Mouse (Mus musculus): ENCODE measurements at regions not wholly inside any gene's neighbourhood (a gene's known extent, or its start where the extent isn't known, plus 50 kb on each side); places are given as distances from the start of the nearest gene placed in this dataset.

DNA sequence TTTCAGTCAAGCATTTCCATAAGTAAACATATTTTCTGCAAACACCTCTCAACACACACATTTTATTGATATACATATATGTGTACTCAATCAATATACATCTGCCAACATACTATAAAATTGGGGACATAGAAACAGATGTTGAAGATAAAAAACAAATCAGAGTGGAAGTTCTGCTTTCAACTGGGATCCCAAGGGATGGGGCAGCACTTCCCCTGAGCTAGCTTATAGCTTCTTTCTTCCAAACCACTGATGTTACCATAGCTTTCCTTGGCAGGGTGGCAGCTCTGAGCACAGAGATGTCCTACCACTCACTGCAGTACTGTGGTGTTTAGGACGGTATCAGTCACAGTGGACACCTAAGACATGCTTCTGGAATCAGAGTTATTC lies 75.4 kb upstream of the Lnx1 start:
- ATAC-seq (no peak), DNase-seq (no peak)
- no peak for TF ChIP-seq CTCF (IDR thresholded peaks at IDR 0.05; ENCODE audit: low read depth)
- H3K27ac ChIP-seq (ENCODE audit: low read depth, low read length): no peak overlapping the region
- H3K9ac ChIP-seq: no peak overlapping the region
- H3K27me3 ChIP-seq (ENCODE audit: insufficient read depth, low read length): no peaks in the 10 kb centered on the region
- no peaks in the 10 kb centered on the region for H3K4me1 ChIP-seq (ENCODE audit: insufficient read depth)
- 85% methylated on average over 1 of the region's 1 CpGs for WGBS
- no peak overlapping the region for H3K4me3 ChIP-seq (ENCODE audit: low read depth, low read length)
- no peak overlapping the region for H3K4me2 ChIP-seq (ENCODE audit: low read depth)
- no peaks in the 10 kb centered on the region for H3K9me3 ChIP-seq (ENCODE audit: low read length)
- H3K36me3 ChIP-seq (ENCODE audit: insufficient read depth): no peaks in the 10 kb centered on the region

DNA sequence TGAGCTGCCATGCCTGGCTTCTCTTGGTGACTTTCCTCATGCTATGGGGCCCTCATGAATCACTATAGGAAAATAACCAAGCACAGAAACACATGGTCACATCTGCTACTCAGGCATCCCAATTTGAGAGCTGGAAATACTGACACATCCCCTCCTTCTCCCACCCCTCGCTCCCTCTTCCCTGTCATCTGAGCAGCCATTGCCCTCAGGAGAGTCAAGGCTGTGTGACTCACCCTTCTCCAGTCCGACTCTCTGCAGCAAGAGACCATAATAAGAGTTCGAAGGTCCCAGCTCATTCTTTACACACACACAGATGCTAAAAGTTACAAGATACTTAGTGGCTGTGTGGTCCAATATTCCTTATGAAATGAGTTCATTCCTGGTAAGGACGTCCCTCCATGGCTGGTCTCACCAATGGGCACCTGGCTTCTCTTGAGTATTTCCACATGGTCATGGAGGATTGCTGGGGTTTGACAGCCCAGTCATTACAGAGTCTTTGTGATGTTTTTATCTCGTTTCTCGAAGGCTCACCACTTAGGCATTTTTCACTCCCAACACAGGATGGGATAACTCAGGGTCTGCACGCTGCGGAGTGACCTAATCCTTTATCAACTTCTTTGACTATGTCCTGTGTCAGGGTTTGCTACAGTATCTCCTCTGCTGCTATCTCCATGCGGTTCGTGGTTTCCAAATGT lies 74.8 kb upstream of the Lnx1 start:
- no peak for TF ChIP-seq CTCF (IDR thresholded peaks at IDR 0.05; ENCODE audit: low read depth)
- H3K4me1 ChIP-seq (ENCODE audit: insufficient read depth): no peaks in the 10 kb centered on the region
- 89% methylated on average over 10 of the region's 10 CpGs for WGBS
- H3K27me3 ChIP-seq (ENCODE audit: insufficient read depth, low read length): no peaks in the 10 kb centered on the region
- H3K4me3 ChIP-seq (ENCODE audit: low read depth, low read length): no peak overlapping the region
- no peak for DNase-seq
- no peak overlapping the region for H3K9ac ChIP-seq
- H3K36me3 ChIP-seq (ENCODE audit: insufficient read depth): no peaks in the 10 kb centered on the region
- H3K9me3 ChIP-seq (ENCODE audit: low read length): no peaks in the 10 kb centered on the region
- H3K4me2 ChIP-seq (ENCODE audit: low read depth): no peak overlapping the region
- no peak for ATAC-seq
- H3K27ac ChIP-seq (ENCODE audit: low read depth, low read length): no peak overlapping the region

DNA sequence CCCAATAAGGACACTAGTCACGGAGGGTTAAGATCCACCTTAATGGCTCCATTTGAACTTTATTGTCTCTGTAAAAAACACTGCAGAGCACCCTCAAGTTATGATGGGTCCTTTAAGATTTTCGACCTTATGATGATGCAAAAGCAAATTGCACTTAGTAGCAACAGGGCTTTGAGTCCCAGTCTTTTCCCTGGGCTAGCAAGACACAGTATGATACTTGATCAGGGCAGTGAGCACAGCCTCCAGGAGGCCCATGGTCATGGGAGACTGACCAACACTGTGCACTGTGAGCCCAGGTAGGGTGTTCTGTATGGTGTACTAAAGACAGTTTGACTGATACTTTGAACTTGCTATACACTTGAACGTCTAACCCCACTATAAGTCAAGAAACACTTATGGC lies 73.4 kb upstream of the Lnx1 start:
- no peak for DNase-seq
- H3K4me3 ChIP-seq (ENCODE audit: low read depth, low read length): no peak overlapping the region
- no peaks in the 10 kb centered on the region for H3K27me3 ChIP-seq (ENCODE audit: insufficient read depth, low read length)
- TF ChIP-seq CTCF (IDR thresholded peaks at IDR 0.05; ENCODE audit: low read depth): no peak
- H3K9me3 ChIP-seq (ENCODE audit: low read length): no peaks in the 10 kb centered on the region
- no peaks in the 10 kb centered on the region for H3K4me1 ChIP-seq (ENCODE audit: insufficient read depth)
- WGBS: 89% methylated on average over 3 of the region's 3 CpGs
- no peak for ATAC-seq
- H3K36me3 ChIP-seq (ENCODE audit: insufficient read depth): no peaks in the 10 kb centered on the region
- no peak overlapping the region for H3K9ac ChIP-seq
- no peak overlapping the region for H3K4me2 ChIP-seq (ENCODE audit: low read depth)
- H3K27ac ChIP-seq (ENCODE audit: low read depth, low read length): no peak overlapping the region

DNA sequence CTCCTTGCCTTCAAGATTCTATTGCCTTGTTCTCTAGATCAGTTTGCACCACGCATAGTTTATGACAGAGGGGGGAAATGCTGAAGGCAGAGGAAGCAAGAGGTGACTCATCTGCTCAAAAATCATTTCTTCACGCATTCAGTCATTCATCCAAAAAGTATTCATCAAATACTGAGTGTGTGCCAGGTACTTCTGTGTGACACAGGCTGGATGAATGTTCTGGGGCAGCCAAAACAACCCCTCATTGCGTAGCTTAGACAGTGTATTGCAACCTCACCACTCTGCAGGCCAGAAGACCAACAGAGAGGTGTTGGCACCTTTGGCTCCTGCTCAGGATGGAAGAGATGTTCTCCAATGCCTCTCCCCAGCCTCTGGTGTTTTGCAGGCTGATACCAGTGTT lies 72.9 kb upstream of the Lnx1 start:
- ATAC-seq: no peak
- DNase-seq: no peak
- Histone ChIP-seq H3K4me1 (ENCODE audit: insufficient read depth) (no peaks in the 10 kb centered on the region), H3K4me3 (ENCODE audit: low read depth, low read length) (no peak overlapping the region), H3K9ac (no peak overlapping the region), H3K27ac (ENCODE audit: low read depth, low read length) (no peak overlapping the region), H3K9me3 (ENCODE audit: low read length) (no peaks in the 10 kb centered on the region), H3K36me3 (ENCODE audit: insufficient read depth) (no peaks in the 10 kb centered on the region), H3K27me3 (ENCODE audit: insufficient read depth, low read length) (no peaks in the 10 kb centered on the region), H3K4me2 (ENCODE audit: low read depth) (no peak overlapping the region)
- 87% methylated on average over 3 of the region's 3 CpGs for WGBS
- TF ChIP-seq CTCF (IDR thresholded peaks at IDR 0.05; ENCODE audit: low read depth): no peak

DNA sequence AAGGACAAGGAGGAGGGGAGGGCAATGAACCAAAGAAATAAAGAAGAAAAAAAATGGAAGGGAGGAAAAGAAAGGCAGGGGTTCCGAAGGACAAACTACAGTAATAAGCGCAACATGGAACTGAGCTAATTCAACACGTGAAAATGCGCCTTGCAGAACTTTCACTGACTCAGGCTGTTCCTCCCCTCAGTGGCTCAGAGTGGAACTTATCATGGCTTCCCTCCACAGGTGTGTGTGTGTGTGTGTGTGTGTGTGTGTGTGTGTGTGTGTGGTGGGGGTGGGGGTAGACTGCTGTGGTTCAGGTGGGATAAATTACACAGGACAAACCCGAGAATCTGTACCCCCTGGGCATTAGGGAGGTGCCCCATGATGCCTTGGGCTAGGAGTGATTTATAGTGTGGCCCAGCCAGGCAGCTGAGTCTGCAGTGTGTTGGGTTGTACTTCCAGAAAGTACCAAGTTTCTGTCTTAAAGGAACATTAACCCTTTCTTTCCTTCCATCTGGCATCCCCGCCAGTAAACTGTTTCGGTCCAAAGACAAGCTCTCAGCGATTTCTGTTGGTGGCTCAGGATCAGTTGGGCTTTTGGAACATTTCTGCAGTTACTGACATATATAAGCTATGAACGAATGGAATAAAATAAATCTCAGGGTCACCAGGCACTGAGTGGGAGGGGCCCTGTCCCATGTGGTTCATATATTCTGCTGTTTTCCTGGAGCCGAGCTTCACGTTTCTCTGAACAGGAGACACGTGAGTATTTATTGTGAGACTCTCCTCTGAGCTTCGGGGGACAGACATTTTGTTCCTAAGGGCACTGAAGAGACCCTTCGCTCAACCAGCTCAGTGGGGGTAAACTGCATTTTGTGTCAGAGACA lies 71.1 kb upstream of the Lnx1 start:
- 88% methylated on average over 14 of the region's 14 CpGs for WGBS

DNA sequence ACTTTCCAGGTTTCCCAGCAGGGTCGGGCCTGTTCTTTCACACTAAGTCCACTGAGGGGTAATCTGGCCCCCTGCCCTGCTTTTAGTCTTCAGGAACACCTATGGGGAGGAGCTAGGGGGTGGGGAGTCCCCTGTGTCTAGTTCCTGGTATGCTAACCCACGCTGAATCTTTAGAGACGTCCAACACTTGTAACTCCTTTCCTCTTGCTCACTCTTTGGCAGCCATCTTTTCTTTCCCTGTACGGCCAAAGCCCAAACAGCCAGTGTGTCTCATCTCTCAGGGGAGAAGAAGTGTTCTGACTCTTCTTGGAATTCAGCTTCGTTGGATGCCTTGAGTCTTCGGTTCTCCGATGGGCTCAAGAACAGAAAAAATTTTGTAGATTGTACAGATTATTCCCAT lies 68.4 kb upstream of the Lnx1 start:
- DNase-seq (no peak), ATAC-seq (no peak)
- Histone ChIP-seq H3K4me2 (ENCODE audit: low read depth) (no peak overlapping the region), H3K27me3 (ENCODE audit: insufficient read depth, low read length) (no peaks in the 10 kb centered on the region), H3K4me1 (ENCODE audit: insufficient read depth) (no peaks in the 10 kb centered on the region), H3K4me3 (ENCODE audit: low read depth, low read length) (no peak overlapping the region), H3K36me3 (ENCODE audit: insufficient read depth) (no peaks in the 10 kb centered on the region), H3K9me3 (ENCODE audit: low read length) (no peaks in the 10 kb centered on the region), H3K9ac (no peak overlapping the region), H3K27ac (ENCODE audit: low read depth, low read length) (no peak overlapping the region)
- TF ChIP-seq CTCF (IDR thresholded peaks at IDR 0.05; ENCODE audit: low read depth): no peak
- 77% methylated on average over 7 of the region's 7 CpGs for WGBS

More for the DNA sequence above, 71.1 kb upstream of the Lnx1 start:
- DNase-seq (no peak), ATAC-seq (no peak)
- H3K4me1 ChIP-seq (ENCODE audit: insufficient read depth): no peaks in the 10 kb centered on the region
- H3K9me3 ChIP-seq (ENCODE audit: low read length): no peaks in the 10 kb centered on the region
- H3K27ac ChIP-seq (ENCODE audit: low read depth, low read length): no peak overlapping the region
- no peaks in the 10 kb centered on the region for H3K27me3 ChIP-seq (ENCODE audit: insufficient read depth, low read length)
- no peak overlapping the region for H3K4me3 ChIP-seq (ENCODE audit: low read depth, low read length)
- no peaks in the 10 kb centered on the region for H3K36me3 ChIP-seq (ENCODE audit: insufficient read depth)
- no peak for TF ChIP-seq CTCF (IDR thresholded peaks at IDR 0.05; ENCODE audit: low read depth)
- no peak overlapping the region for H3K4me2 ChIP-seq (ENCODE audit: low read depth)
- H3K9ac ChIP-seq: no peak overlapping the region

DNA sequence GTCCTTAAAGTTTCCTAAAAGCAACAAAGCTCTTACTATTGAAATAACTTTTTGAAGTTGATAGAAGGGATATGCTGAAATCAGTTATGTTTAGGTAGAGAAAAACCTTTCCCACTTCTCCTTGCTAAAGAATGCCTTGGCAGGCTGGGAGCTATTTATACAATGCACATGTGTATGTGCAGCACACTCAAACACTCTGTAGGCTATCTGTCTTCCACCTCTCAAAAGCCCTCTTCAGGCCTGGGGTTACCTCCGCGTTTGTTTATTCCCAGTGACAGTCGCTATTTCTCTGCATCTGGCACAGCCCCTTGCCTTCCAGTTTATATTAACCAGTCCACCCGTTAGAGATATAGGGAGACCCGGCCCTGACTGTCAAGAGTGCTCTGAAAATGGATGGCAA lies 66.3 kb upstream of the Lnx1 start:
- Histone ChIP-seq H3K9ac (no peak overlapping the region), H3K4me1 (ENCODE audit: insufficient read depth) (0 out of 2 replicates have a peak, but pooled peaks cover 5% of the 10 kb centered on the region), H3K4me3 (ENCODE audit: low read depth, low read length) (no peak overlapping the region), H3K4me2 (ENCODE audit: low read depth) (no peak overlapping the region), H3K27me3 (ENCODE audit: insufficient read depth, low read length) (no peaks in the 10 kb centered on the region), H3K9me3 (ENCODE audit: low read length) (no peaks in the 10 kb centered on the region), H3K27ac (ENCODE audit: low read depth, low read length) (no peak overlapping the region), H3K36me3 (ENCODE audit: insufficient read depth) (no peaks in the 10 kb centered on the region)
- TF ChIP-seq CTCF (IDR thresholded peaks at IDR 0.05; ENCODE audit: low read depth): no peak
- ATAC-seq (no peak), DNase-seq (no peak)
- WGBS: 85% methylated on average over 5 of the region's 5 CpGs

Data from forebrain, postnatal 0 days (tissue).